Mouse (Mus musculus): ENCODE data around the gene 4930503B20Rik. TPM values are rescaled to one million over a fixed set of nuclear protein-coding genes. Genes with fewer than 3 reads are reported as not detected.

Gene 4930503B20Rik
- polyA plus RNA-seq, 1 experiment from 2014 or later, result not detected

GRCm38 (mm10) chr3:146681696-146682095 lies 30.6 kb upstream of the 4930503B20Rik start:
- Histone ChIP-seq H3K27ac (ENCODE audit: low read length) (no peak overlapping the region), H3K9me3 (ENCODE audit: control insufficient read depth, low read length) (no peaks in the 10 kb centered on the region), H3K4me2 (ENCODE audit: low read depth, low read length) (peak overlapping the region; percentile 60), H3K4me3 (ENCODE audit: low read length) (peak overlapping the region; percentile 37; the same call in 1 of the 2 replicates), H3K9ac (ENCODE audit: low read length) (no peak overlapping the region; the same call in 1 of the 2 replicates), H3K4me1 (replicated peaks; ENCODE audit: control insufficient read depth, insufficient read depth, low read length) (peaks cover 6% of the 10 kb centered on the region; the same call in 1 of the 2 replicates), H3K36me3 (ENCODE audit: control insufficient read depth, insufficient read depth, low read length) (no peaks in the 10 kb centered on the region), H3K27me3 (ENCODE audit: control insufficient read depth, insufficient read depth, low read depth, low read length) (no peaks in the 10 kb centered on the region)
- ATAC-seq (ENCODE audit: low read depth), result no peak
- 45% methylated on average over 8 of the region's 8 CpGs for WGBS

- Histone ChIP-seq H3K4me2 (ENCODE audit: low read depth, low read length) (no peak overlapping the region), H3K36me3 (ENCODE audit: control insufficient read depth, insufficient read depth, low read length) (no peaks in the 10 kb centered on the region), H3K9me3 (ENCODE audit: control insufficient read depth, low read length) (no peaks in the 10 kb centered on the region), H3K4me3 (ENCODE audit: low read length) (no peak overlapping the region), H3K9ac (ENCODE audit: low read length) (no peak overlapping the region), H3K4me1 (replicated peaks; ENCODE audit: control insufficient read depth, insufficient read depth, low read length) (peaks cover 6% of the 10 kb centered on the region; the same call in 1 of the 2 replicates), H3K27ac (ENCODE audit: low read length) (no peak overlapping the region), H3K27me3 (ENCODE audit: control insufficient read depth, insufficient read depth, low read depth, low read length) (no peaks in the 10 kb centered on the region)
- no peak for ATAC-seq (ENCODE audit: low read depth)
- WGBS, result 89% methylated on average over 13 of the region's 13 CpGs
Measured at GRCm38 (mm10) chr3:146680625-146681024, 29.5 kb upstream of the 4930503B20Rik start.

- 93% methylated on average over 16 of the region's 16 CpGs for WGBS
Measured at GRCm38 (mm10) chr3:146679646-146680045, 28.5 kb upstream of the 4930503B20Rik start.

GRCm38 (mm10) chr3:146676193-146676592 lies 25.1 kb upstream of the 4930503B20Rik start:
- Histone ChIP-seq H3K9me3 (ENCODE audit: control insufficient read depth, low read length) (no peaks in the 10 kb centered on the region), H3K36me3 (ENCODE audit: control insufficient read depth, insufficient read depth, low read length) (no peaks in the 10 kb centered on the region), H3K4me1 (replicated peaks; ENCODE audit: control insufficient read depth, insufficient read depth, low read length) (no peaks in the 10 kb centered on the region), H3K9ac (ENCODE audit: low read length) (no peak overlapping the region), H3K27me3 (ENCODE audit: control insufficient read depth, insufficient read depth, low read depth, low read length) (no peaks in the 10 kb centered on the region), H3K4me2 (ENCODE audit: low read depth, low read length) (no peak overlapping the region), H3K4me3 (ENCODE audit: low read length) (no peak overlapping the region), H3K27ac (ENCODE audit: low read length) (no peak overlapping the region)
- WGBS, result 83% methylated on average over 4 of the region's 4 CpGs
- ATAC-seq (ENCODE audit: low read depth), result no peak

More at GRCm38 (mm10) chr3:146679646-146680045, 28.5 kb upstream of the 4930503B20Rik start:
- Histone ChIP-seq H3K9me3 (ENCODE audit: control insufficient read depth, low read length) (no peaks in the 10 kb centered on the region), H3K36me3 (ENCODE audit: control insufficient read depth, insufficient read depth, low read length) (no peaks in the 10 kb centered on the region), H3K27ac (ENCODE audit: low read length) (no peak overlapping the region), H3K4me1 (replicated peaks; ENCODE audit: control insufficient read depth, insufficient read depth, low read length) (peaks cover 4% of the 10 kb centered on the region; the same call in 1 of the 2 replicates), H3K27me3 (ENCODE audit: control insufficient read depth, insufficient read depth, low read depth, low read length) (no peaks in the 10 kb centered on the region), H3K4me2 (ENCODE audit: low read depth, low read length) (no peak overlapping the region), H3K9ac (ENCODE audit: low read length) (no peak overlapping the region), H3K4me3 (ENCODE audit: low read length) (no peak overlapping the region)
- ATAC-seq (ENCODE audit: low read depth), result no peak

- no peak overlapping the region for H3K27ac ChIP-seq (ENCODE audit: low read length)
- no peak overlapping the region for H3K4me2 ChIP-seq (ENCODE audit: low read depth, low read length)
- no peaks in the 10 kb centered on the region for H3K36me3 ChIP-seq (ENCODE audit: control insufficient read depth, insufficient read depth, low read length)
- WGBS, result 83% methylated on average over 1 of the region's 1 CpGs
- H3K9ac ChIP-seq (ENCODE audit: low read length), result no peak overlapping the region
- no peaks in the 10 kb centered on the region for H3K9me3 ChIP-seq (ENCODE audit: control insufficient read depth, low read length)
- ATAC-seq (ENCODE audit: low read depth), result no peak
- no peaks in the 10 kb centered on the region for H3K27me3 ChIP-seq (ENCODE audit: control insufficient read depth, insufficient read depth, low read depth, low read length)
- no peak overlapping the region for H3K4me3 ChIP-seq (ENCODE audit: low read length)
- H3K4me1 ChIP-seq (replicated peaks; ENCODE audit: control insufficient read depth, insufficient read depth, low read length), result no peaks in the 10 kb centered on the region
Measured at GRCm38 (mm10) chr3:146675101-146675500, 24.0 kb upstream of the 4930503B20Rik start.

- H3K9ac ChIP-seq (ENCODE audit: low read length), result no peak overlapping the region
- no peaks in the 10 kb centered on the region for H3K4me1 ChIP-seq (replicated peaks; ENCODE audit: control insufficient read depth, insufficient read depth, low read length)
- H3K9me3 ChIP-seq (ENCODE audit: control insufficient read depth, low read length), result no peaks in the 10 kb centered on the region
- no peaks in the 10 kb centered on the region for H3K27me3 ChIP-seq (ENCODE audit: control insufficient read depth, insufficient read depth, low read depth, low read length)
- H3K4me3 ChIP-seq (ENCODE audit: low read length), result no peak overlapping the region
- H3K4me2 ChIP-seq (ENCODE audit: low read depth, low read length), result no peak overlapping the region
- H3K36me3 ChIP-seq (ENCODE audit: control insufficient read depth, insufficient read depth, low read length), result no peaks in the 10 kb centered on the region
- WGBS, result 74% methylated on average over 2 of the region's 2 CpGs
- no peak for ATAC-seq (ENCODE audit: low read depth)
- no peak overlapping the region for H3K27ac ChIP-seq (ENCODE audit: low read length)
Measured at GRCm38 (mm10) chr3:146671121-146671520, 20.0 kb upstream of the 4930503B20Rik start.

GRCm38 (mm10) chr3:146661907-146662306 lies 10.8 kb upstream of the 4930503B20Rik start:
- Histone ChIP-seq H3K9ac (ENCODE audit: low read length) (no peak overlapping the region), H3K27me3 (ENCODE audit: control insufficient read depth, insufficient read depth, low read depth, low read length) (no peaks in the 10 kb centered on the region), H3K4me3 (ENCODE audit: low read length) (no peak overlapping the region), H3K4me1 (replicated peaks; ENCODE audit: control insufficient read depth, insufficient read depth, low read length) (no peaks in the 10 kb centered on the region), H3K9me3 (ENCODE audit: control insufficient read depth, low read length) (no peaks in the 10 kb centered on the region), H3K36me3 (ENCODE audit: control insufficient read depth, insufficient read depth, low read length) (no peaks in the 10 kb centered on the region), H3K27ac (ENCODE audit: low read length) (no peak overlapping the region), H3K4me2 (ENCODE audit: low read depth, low read length) (no peak overlapping the region)
- no peak for ATAC-seq (ENCODE audit: low read depth)
- WGBS, result 73% methylated on average over 7 of the region's 7 CpGs

- Histone ChIP-seq H3K4me3 (ENCODE audit: low read length) (no peak overlapping the region), H3K4me1 (replicated peaks; ENCODE audit: control insufficient read depth, insufficient read depth, low read length) (no peaks in the 10 kb centered on the region), H3K36me3 (ENCODE audit: control insufficient read depth, insufficient read depth, low read length) (no peaks in the 10 kb centered on the region), H3K27ac (ENCODE audit: low read length) (no peak overlapping the region), H3K9me3 (ENCODE audit: control insufficient read depth, low read length) (no peaks in the 10 kb centered on the region), H3K9ac (ENCODE audit: low read length) (no peak overlapping the region), H3K27me3 (ENCODE audit: control insufficient read depth, insufficient read depth, low read depth, low read length) (no peaks in the 10 kb centered on the region), H3K4me2 (ENCODE audit: low read depth, low read length) (no peak overlapping the region)
- ATAC-seq (ENCODE audit: low read depth), result no peak
- 42% methylated on average over 6 of the region's 6 CpGs for WGBS
Measured at GRCm38 (mm10) chr3:146661001-146661400, 9.9 kb upstream of the 4930503B20Rik start.

GRCm38 (mm10) chr3:146659321-146659720 lies 8.2 kb upstream of the 4930503B20Rik start:
- Histone ChIP-seq H3K4me3 (ENCODE audit: low read length) (no peak overlapping the region), H3K9me3 (ENCODE audit: control insufficient read depth, low read length) (no peaks in the 10 kb centered on the region), H3K36me3 (ENCODE audit: control insufficient read depth, insufficient read depth, low read length) (no peaks in the 10 kb centered on the region), H3K4me2 (ENCODE audit: low read depth, low read length) (no peak overlapping the region), H3K27ac (ENCODE audit: low read length) (no peak overlapping the region), H3K9ac (ENCODE audit: low read length) (no peak overlapping the region), H3K27me3 (ENCODE audit: control insufficient read depth, insufficient read depth, low read depth, low read length) (no peaks in the 10 kb centered on the region), H3K4me1 (replicated peaks; ENCODE audit: control insufficient read depth, insufficient read depth, low read length) (no peaks in the 10 kb centered on the region)
- WGBS, result 90% methylated on average over 5 of the region's 5 CpGs
- ATAC-seq (ENCODE audit: low read depth), result no peak
